Mouse (Mus musculus) heart, adult 11 months (tissue): ENCODE results near the gene Apln.

ENCODE experiments used
- DNase-seq: peaks from one replicate; pipeline ENCODE4 v3.0.0; 2022

Gene Apln

DNA sequence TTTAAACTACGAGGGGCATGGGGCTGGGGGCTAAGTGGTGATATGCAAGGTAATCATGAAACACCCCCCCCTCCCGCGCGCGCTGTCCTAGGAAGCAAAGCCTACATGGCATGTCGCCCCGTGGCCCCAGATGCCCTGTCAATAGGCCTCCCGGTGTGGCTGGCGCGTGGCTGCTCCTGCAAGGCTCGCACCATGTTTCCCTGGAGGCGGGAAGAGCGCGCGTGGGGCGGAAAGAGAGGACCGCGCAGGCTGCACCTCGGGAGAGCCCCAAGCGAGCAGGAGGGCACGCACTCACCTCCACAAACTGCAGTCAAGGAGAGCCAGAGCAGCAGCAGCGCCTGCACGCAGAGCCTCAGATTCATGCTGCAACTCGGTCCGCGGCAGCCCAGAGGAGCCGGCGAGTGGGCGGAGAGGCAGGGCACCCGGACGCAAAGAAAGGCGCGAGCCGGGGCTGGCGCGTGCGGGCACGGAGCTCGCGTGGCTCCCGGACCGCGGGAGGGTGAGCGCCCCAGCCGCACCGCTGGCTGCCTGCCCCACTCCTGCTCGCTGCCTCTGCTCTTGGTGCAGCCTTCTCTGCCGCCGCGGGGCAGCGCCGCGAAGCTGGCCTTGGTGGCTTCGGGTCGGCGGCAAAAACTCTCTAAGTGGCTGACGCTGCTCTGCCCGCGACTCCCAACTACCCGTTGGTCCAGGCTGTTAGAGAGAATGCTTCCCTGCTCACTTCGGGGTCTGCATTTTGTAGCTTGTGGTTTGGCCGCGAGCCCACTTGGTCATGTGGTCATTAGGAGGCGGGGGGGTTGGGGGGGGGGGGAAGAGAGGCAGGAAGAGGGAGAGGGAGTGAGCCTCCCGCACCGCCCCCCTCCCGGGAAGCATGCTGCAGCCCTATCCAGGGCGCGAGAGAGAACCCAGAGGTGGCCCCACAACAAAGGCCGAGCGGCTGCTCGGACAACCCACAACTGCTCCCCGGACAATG is at the start of gene Apln:
Gene Apln, minus strand, starts transcription at position 710 of the 970 bp plus-strand sequence.
- DNase-seq, result peak; percentile 88

GRCm38 (mm10) chrX:48082364-48082763 is 47.7 kb upstream of the Apln start:
- no peak for DNase-seq

GRCm38 (mm10) chrX:48076806-48077425 is 42.3 kb upstream of the Apln start:
- peak; percentile 84 for DNase-seq

DNA sequence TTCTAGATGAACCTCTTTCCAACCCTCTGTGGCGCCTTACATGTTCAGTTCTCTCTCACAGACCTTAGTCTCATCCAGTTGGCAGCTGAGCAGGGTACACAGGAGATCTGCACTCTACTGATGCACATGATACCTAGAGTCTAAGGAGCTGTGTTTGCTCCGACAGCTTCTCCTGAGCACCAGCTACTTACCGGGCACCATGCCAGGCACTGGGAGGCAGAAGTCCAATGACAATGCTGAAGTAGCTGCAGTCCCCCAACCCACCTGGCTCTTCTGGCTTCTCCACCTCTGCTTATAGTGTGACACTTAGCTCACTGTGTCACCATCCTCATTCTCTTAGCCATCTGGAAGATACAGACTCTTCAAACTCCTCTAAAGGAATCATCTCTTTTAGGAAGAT is 40.0 kb upstream of the Apln start:
- DNase-seq, result no peak

DNA sequence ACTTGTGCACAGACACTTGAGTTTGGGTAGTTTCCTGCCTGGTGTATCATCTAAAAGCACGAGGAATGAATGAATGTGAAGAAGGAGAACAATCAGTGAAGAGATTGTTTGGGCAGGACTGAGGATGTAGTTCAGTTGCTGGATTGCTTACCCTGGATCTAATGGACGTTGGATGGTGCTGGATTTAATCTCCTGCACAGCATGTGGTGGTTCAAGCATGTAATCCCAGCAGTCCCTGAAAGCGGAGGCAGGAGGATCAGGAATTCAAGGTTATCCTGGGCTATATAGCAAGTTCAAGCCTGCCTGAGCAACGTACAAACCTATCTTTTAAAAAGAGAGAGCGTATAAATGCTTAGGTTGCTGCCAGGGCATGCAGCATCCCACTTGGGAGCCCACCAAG is 37.7 kb upstream of the Apln start:
- DNase-seq, result no peak

DNA sequence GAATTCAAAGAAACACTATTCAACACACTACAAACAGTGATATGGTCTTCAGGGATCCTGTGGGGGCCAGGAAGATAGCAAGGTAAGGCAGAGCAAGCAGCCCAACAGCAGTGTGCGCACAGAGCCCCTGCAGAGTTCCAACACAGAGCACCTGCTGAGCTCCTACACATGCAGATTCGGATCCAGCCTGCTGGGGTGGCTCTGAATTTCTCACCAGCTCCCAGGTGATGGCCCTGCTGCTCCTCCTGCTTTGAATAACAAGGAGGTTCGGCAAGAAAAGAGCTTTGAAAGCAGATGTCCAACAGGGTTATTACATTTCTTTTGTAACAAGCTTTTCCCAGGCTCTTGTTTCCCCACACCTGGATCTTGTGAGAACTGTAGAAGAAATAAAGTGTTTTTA is 37.3 kb upstream of the Apln start:
- DNase-seq, result no peak

DNA sequence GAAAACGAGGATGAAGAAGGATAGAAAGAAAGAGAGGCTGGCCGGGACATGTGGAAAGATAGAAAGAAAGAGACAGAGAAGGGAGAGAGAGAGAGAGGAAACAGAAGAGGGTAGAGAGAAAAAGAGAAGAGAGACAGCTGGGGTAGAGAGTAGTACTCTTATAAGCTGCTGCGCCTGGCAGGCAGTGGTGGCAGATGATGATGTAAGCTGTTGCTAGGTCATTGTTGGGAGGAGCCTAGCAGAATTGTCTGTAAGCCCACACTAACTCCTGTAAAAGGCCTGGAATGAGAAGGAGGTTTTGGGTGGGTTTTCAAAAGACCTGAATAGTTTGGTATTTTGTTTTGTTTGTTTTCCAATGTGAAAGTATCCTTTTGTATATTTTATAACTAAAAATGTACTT is 32.2 kb upstream of the Apln start:
- DNase-seq, result no peak

- DNase-seq, result no peak
Measured at GRCm38 (mm10) chrX:48064166-48064853, 29.7 kb upstream of the Apln start.

DNA sequence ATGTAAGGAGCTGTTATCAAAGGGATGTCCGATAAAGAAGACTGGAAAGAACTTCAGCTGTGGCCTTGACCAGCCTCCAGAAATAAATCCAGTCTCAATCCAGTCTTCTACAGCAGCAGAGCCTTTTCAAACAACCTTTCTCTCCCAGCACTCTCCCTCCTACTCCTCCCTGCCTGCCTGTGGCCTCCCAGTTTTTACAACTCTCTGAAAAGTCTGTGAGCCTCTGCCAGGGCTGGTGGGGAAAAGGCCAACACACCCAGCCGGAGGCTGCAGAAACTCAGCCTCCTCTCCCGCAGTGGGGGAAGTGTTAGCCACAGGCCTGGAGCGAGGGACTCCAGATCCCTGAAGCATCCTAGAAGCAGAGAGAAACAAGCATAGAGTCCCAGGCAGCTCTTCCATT is 27.8 kb upstream of the Apln start:
- no peak for DNase-seq

DNA sequence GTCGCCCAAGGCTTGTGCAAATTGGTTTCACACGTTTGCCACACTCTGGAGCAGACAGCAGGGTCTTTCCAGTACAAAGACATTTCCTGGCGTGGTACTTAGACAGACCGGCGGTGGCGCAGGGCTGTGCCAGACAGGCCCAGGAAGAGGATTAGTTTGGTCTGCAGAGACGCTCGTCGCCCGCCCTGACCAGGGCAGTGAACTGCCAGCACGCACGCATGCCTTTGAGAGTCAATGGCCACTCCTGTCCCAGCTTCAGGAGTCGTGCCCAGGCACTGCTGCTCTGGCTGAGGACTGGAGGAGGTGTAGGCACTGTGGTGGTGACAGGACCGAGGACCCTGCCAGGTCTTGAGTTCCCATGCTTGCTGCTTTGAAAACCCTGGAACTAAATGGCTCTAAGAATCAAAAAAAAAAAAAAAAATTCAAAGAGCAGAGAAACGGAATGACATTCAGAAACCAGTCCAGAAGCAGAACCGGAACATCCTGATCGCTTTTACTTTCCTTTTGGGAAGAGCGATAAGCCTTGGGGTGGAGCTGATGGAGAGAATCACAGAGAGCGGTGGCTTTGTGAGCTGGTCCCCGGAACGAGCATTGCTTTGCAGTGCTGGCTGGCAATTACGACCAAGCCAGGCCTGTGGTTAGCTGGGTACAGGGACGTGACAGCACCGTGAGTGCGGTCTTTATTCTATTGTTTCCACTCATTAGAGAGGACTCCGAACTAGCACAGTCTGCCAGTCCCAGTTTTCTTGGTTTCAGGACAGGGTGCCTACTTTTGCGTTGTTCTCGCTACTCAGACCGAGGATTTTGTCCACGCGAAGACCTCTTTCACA is 19.7 kb upstream of the Apln start:
- peak; percentile 94 for DNase-seq

DNA sequence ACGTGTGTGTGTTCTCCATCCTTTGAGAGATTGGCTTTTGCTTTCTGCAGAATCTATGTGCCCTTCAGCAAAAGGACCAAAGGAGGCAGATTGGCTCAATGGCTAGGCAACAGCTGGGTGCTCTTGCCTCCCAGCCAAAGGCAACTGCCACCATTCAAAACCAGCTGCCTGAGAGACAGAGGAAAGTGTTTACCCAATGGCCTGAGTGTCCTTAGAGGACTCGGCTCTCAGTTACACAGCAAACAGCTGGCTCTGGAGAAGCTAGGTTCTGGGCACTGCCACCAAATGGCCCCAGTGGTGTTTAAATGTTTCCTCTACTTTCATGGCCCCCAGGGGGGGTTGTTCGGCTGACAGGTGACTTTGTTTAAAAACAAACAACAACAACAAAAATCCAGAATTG is 19.1 kb upstream of the Apln start:
- peak; percentile 84 for DNase-seq

- no peak for DNase-seq
Measured at GRCm38 (mm10) chrX:48046315-48046714, 11.7 kb upstream of the Apln start.

DNA sequence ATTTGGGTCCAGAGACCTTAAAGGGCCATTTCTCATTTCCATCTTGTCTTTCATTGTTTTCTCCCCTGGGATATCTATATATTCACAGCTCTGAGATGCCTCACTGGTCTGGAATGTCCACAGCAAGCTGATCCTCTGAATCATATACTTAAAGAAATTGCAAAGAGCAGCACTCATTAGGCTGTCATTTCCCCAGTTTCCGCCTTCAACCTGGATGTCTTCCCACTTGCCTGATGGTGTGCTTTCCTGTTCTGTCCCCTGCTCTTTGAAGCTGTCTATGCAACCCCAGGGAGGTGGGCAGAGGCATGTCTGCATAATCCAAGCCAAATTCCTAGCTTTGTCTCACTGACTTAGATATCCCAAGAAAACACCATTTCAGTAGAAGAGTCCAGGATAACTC is 9.6 kb upstream of the Apln start:
- peak; percentile 59 for DNase-seq

- DNase-seq, result peak; percentile 61
Measured at GRCm38 (mm10) chrX:48042748-48043147, 8.1 kb upstream of the Apln start.

DNA sequence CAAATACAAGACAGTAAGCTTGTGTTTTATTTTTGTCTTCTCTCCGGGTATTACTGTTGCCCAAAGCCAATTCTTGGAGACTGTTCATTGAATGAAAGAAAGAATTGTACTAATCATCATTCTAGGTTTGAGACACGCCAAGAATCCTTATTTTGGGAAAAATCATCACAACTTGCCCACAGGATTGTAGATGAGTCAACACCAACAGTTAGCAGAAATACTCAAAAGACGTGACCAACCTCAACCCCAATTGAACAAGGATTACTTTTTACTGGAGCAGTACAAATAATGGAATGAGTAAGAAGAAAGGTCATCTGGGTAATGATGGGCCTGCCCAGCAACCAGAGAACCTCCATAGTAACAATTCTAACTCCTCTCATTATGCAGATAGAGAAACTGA is 5.7 kb upstream of the Apln start:
- peak; percentile 11 for DNase-seq

DNA sequence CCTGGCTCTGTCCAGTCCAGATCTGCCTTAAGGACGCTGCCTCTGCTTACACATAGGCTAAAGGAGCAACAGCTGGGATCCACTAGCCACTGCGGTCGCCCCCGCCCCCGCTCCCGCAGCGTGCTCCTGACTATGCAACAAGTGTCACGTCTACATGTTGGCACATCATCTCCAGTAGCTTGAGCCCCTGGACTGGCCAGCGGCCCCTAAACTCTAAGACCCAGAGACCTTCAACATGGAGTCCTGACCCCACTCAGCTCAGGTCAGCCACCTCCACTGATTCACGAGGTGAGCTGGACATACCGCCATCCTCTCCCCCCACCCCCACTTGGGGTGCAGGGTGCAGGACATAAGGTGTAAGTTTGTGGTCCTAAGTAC is 898 bp downstream of the Apln start:
- DNase-seq, result peak; percentile 84

DNA sequence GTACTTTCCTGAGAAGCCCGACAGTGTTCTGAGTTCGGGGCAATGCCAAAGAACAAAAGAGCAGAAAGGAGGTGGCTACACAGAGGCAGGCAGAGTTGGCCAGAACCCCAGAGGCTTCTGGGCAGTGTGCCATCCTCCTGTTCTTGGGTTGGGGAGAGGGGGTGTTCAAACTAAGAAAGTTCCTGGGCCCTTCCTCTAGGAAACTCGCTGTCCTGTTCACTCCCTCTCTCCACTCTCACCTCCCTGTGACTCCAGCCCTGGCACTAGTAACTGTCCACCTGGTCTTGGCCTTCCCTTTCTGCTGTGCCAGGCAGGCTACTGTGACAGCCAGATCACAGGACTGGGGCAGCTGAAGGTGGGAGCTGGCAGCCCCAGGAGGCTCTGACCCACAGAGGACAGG is 1.6 kb downstream of the Apln start:
- DNase-seq, result peak; percentile 92

DNA sequence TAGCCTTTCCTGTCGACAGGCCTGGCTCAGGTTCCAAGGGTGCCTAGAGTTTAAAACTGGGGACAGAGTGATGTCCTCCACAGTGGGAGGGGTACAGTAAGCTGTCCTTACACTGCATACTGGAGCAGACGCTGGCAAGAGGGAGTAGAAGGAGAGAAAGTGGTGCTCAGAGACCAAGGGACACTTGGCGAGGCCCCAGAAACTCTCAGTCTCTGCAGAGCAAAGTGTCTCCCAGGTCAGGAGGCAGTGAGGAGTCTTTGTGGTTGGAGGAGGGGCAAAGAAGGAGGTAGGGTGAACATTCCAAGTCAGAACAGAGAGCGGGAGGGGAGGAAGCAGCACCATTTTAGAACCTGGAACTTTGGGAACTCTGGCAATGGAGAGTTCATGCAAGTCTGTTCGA is 2.8 kb downstream of the Apln start:
- no peak for DNase-seq

GRCm38 (mm10) chrX:48030593-48030992 is 4.1 kb downstream of the Apln start:
- peak; percentile 25 for DNase-seq

DNA sequence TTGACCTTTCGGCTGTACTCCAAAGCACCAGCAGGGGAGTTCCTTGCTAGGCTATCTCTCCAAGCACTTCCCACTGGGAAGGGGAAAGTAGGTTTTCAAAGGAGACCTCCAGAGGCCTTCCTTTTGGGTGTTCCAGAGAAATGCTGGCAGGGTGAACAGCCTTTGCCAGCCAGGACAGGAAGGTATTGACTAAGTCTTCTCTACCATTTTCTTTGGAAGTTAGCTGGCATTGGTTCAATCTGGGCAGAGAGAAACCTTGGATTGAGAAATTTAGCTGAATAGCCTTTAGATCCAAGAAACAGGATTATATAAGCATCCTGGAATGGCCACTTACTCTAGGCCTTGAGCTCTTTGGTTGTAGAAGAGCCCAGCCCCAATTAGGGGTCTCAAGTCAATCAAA is 11.8 kb downstream of the Apln start:
- DNase-seq, result peak; percentile 22

GRCm38 (mm10) chrX:48019940-48020339 is 14.7 kb downstream of the Apln start:
- peak; percentile 91 for DNase-seq

- peak; percentile 72 for DNase-seq
Measured at GRCm38 (mm10) chrX:48019359-48019758, 15.3 kb downstream of the Apln start.
